Mouse (Mus musculus) CH12.LX (cell line): ENCODE measurements around the gene Ttc33.

ENCODE experiments used
- CTCF ChIP-seq, 2 experiments: IDR thresholded peaks in 1 of 2; conservative IDR thresholded peaks in 1 of 2; 2 replicates each; pipeline ENCODE4 v1.5.1; 2011 to 2012; ENCODE audit warnings: low read depth in 2 of 2, low read length in 2 of 2, improper control_type of control experiment in 1 of 2, inconsistent platforms in 1 of 2, mild to moderate bottlenecking in 1 of 2, moderate library complexity in 1 of 2
- ELF1 ChIP-seq: IDR thresholded peaks from 2 replicates; pipeline ENCODE4 v1.6.1; 2014; ENCODE audit warnings: low read depth, mild to moderate bottlenecking, inconsistent platforms, low read length, improper control_type of control experiment
- EP300 ChIP-seq: IDR thresholded peaks from 2 replicates; pipeline ENCODE4 v1.6.1; 2011; ENCODE audit warnings: low read length, improper control_type of control experiment
- MAFK ChIP-seq: IDR thresholded peaks from 2 replicates; pipeline ENCODE4 v1.6.1; 2011; ENCODE audit warnings: low read length, improper control_type of control experiment; ENCODE audit not compliant: insufficient replicate concordance
- MEF2A ChIP-seq: IDR thresholded peaks from 2 replicates; pipeline ENCODE4 v1.6.1; 2014; ENCODE audit warnings: low read depth, mild to moderate bottlenecking, inconsistent platforms, low read length, improper control_type of control experiment, borderline replicate concordance
- NRF1 ChIP-seq: IDR thresholded peaks from 2 replicates; pipeline ENCODE4 v1.6.1; 2014; ENCODE audit warnings: low read depth, mild to moderate bottlenecking, inconsistent platforms, low read length, improper control_type of control experiment, moderate library complexity
- POLR2A ChIP-seq: IDR thresholded peaks from 2 replicates; pipeline ENCODE4 v1.6.1; 2011; ENCODE audit warnings: low read depth, mild to moderate bottlenecking, improper control_type of control experiment, low read length
- UBTF ChIP-seq: IDR thresholded peaks from 2 replicates; pipeline ENCODE4 v1.6.1; 2012; ENCODE audit warnings: low read depth, mild to moderate bottlenecking, inconsistent platforms, low read length, improper control_type of control experiment, moderate library complexity
- ZC3H11A ChIP-seq: IDR thresholded peaks from 2 replicates; pipeline ENCODE4 v1.6.1; 2012; ENCODE audit warnings: low read depth, mild to moderate bottlenecking, inconsistent platforms, low read length, improper control_type of control experiment
- ZMIZ1 ChIP-seq: IDR thresholded peaks from 2 replicates; pipeline ENCODE4 v1.6.1; 2012; ENCODE audit warnings: low read depth, mild to moderate bottlenecking, inconsistent platforms, low read length, improper control_type of control experiment

GRCm38 (mm10) chr15:5140357-5140756, 45.0 kb upstream of the Ttc33 start:
- no peak for TF ChIP-seq CTCF (conservative IDR thresholded peaks at IDR 0.05 in 1 of 2, IDR thresholded peaks at IDR 0.05 in 1 of 2; ENCODE audit: low read depth in 2 of 2, low read length in 2 of 2)
- TF ChIP-seq POLR2A: no peak
- TF ChIP-seq ZMIZ1: no peak
- TF ChIP-seq ZC3H11A: no peak
- TF ChIP-seq UBTF: no peak
- no peak for TF ChIP-seq MAFK
- no peak for TF ChIP-seq NRF1
- no peak for TF ChIP-seq ELF1
- no peak for TF ChIP-seq EP300
- no peak for TF ChIP-seq MEF2A
